Mouse (Mus musculus) retina, postnatal 1 day (tissue): ENCODE results near the gene Mrpl50.
"Not testable (repeated sequence)": the region's sequence is repeated elsewhere in the genome, so short reads cannot be mapped to it uniquely, and the experiment has no call there.

ENCODE experiments used
- DNase-seq: peaks from one replicate; pipeline ENCODE4 v3.0.0-alpha.2; 2012

Mrpl50 gene

GRCm38 (mm10) chr4:49506386-49506785 is 14.5 kb downstream of the Mrpl50 start, which contains the start of gene Baat:
TSS of gene Baat (minus strand) at chr4:49506557.
- no peak for DNase-seq

- DNase-seq, result no peak
These were observed 17.3 kb downstream of the Mrpl50 start for GRCm38 (mm10) chr4:49503563-49503962.

DNA sequence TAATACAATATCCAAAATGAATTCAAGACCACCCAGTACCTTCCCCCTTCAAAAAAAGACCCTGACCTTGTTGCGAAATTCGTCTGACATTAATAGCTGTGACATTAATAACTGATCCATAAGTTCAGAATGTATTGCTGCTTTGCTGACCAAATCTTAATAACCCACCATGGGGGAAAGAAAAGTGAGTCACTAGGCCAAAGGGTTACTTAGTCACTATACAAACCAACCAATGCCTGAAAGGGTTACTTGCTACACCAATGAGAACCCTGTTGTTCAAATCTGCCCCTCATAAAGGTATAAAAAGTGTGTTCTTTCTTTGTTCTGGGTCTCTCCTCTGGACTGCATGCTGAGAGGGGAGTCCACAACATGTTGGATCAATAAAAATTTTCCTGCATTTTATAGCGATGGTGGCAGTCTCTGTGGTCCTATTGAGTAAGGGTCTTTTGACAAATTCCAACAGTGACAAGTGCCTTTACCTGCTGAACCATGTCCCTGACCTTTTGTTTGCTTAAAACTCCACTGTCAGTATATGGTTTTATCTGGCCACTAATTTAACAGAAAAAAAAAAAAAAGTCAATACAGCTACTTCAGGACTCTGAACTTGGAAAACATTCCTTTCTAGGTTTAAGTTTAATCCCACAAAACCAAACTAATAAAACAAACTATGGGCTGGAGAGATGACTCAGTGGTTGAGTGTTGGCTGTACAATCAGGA is 34.8 kb downstream of the Mrpl50 start:
- not testable (repeated sequence) for DNase-seq

GRCm38 (mm10) chr4:49485442-49485841 is 35.5 kb downstream of the Mrpl50 start:
- no peak for DNase-seq

DNA sequence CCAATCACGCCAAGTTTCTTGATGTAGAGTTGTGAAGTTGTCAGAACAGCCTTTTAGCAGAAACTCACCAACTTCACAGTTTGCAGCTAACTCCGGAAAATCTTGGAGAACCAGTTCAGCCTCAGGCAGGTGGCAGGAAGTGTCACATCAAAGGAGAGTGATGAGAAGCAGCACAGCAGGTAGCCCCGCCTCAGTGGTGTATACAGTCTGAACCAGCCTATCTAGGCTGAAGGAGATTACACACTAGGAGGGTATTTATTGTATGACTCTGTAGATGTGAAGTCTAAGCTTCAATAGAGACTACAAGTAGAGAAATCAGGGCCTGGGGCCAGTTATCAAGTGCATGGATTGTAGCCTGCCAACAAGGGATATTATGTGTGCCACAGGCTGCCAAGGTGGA is 40.0 kb downstream of the Mrpl50 start:
- no peak for DNase-seq

DNA sequence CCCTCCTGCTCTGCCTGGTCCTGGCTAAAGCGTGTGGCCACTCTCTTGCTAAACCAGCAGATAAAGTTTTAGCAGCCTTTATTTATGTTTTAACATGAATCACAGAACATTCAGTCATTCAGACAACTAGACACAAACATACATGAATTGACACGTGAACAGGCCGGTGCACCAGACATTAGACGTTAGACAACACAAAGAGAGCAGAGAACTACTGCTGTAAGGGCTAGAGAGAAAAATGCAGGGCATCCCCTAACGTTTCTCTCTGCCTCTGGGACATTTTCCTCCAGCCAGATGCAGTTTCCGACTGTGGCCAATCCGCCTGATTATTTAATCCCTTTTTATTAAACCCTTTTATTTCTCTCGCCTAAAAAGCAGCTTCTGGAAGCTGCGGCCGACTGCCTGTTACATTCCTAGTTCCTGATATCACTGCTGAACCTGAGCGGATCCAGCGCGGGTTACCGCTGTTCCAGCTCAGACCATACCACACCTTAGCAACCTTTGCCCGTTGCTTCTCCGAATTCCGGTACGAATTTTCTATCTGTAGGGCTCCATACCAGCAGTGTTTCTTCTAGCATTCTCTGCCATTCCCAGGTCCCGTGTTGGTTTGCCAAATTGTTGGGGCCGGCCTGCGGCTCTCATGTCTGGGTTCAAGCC is 40.7 kb downstream of the Mrpl50 start:
- DNase-seq, result no peak

DNA sequence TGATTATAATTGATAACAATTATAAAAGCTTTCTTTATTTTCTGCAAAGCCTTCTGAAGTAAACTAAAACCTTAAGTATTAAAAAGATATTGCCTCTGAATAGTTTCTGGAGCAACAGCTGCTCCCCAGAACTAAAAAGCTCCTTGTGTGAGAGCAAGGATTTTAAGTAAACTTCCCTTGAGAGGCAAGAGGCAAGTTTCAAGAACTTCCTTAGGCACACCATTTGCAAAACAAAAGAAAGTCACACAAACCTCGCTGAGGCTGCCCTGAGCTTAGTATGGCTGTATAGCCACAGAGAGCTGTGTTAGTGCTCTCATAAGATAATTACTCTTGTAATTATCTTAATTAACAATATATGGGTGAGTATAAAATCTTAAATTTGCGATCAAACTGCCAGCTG is 41.9 kb downstream of the Mrpl50 start:
- DNase-seq, result not testable (repeated sequence)

- peak; percentile 37 for DNase-seq
These were observed 42.6 kb downstream of the Mrpl50 start for GRCm38 (mm10) chr4:49478118-49478877.

DNA sequence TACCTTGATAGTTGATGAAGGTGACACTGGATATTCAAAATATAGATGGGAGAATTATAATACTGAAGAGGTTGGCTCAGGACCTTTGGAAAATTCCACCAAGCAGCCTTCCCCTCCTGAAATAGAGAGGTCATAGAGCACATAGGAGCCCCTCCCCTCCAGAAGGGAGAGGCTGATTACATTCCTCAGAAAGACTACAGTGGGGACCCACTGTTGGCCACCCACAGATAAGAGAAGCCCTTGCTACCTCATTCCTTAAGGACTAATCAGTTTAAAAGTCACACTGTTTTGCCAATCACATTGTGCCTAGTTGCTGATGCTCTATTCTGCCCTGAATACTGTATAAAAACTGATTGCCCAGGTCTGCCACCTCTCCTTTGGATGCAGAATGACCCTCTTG is 46.3 kb downstream of the Mrpl50 start:
- no peak for DNase-seq

GRCm38 (mm10) chr4:49473435-49474100 is 47.3 kb downstream of the Mrpl50 start, which contains the start of gene Acnat1:
TSS of gene Acnat1 (minus strand) at chr4:49473912.
- DNase-seq, result no peak

GRCm38 (mm10) chr4:49469435-49470151 is 51.3 kb downstream of the Mrpl50 start:
- DNase-seq, result no peak

- DNase-seq, result no peak
These were observed 53.5 kb downstream of the Mrpl50 start for GRCm38 (mm10) chr4:49467360-49467759.
